Mouse (Mus musculus) kidney, embryonic 15.5 days (tissue): ENCODE results near the gene Sun1. TPM values are rescaled to one million over a fixed set of nuclear protein-coding genes. Genes with fewer than 3 reads are reported as not detected.

Experiments
- ATAC-seq: fragments of 200-750 bp; cut with Nextera tagmentation; replicated peaks from 2 replicates; pipeline ENCODE4 v1.8.0; 2017; ENCODE audit warnings: moderate TSS enrichment; ENCODE audit not compliant: low FRiP score
- H3K27ac ChIP-seq: fragments of 300-500 bp; sonication (generic); 2 replicates; pipeline ENCODE4 v1.5.1; 2015; ENCODE audit warnings: mild to moderate bottlenecking, inconsistent platforms
- H3K27me3 ChIP-seq: fragments of 300-500 bp; sonication (generic); 2 replicates; pipeline ENCODE4 v1.6.1; 2015; ENCODE audit warnings: inconsistent platforms
- H3K36me3 ChIP-seq: fragments of 300-500 bp; sonication (generic); 2 replicates; pipeline ENCODE4 v1.6.1; 2015; ENCODE audit warnings: inconsistent platforms
- H3K4me1 ChIP-seq: fragments of 300-500 bp; sonication (generic); 2 replicates; pipeline ENCODE4 v1.6.1; 2015; ENCODE audit warnings: inconsistent platforms
- H3K4me2 ChIP-seq: fragments of 300-500 bp; sonication (generic); 2 replicates; pipeline ENCODE4 v1.6.1; 2015; ENCODE audit warnings: moderate library complexity, mild to moderate bottlenecking, inconsistent platforms
- H3K4me3 ChIP-seq: fragments of 300-500 bp; sonication (generic); replicated peaks from 2 replicates; pipeline ENCODE4 v1.5.1; 2015; ENCODE audit warnings: mild to moderate bottlenecking, inconsistent platforms
- H3K9ac ChIP-seq: fragments of 300-500 bp; sonication (generic); 2 replicates; pipeline ENCODE4 v1.6.1; 2015; ENCODE audit warnings: mild to moderate bottlenecking, inconsistent platforms
- H3K9me3 ChIP-seq: fragments of 300-500 bp; sonication (generic); replicated peaks from 2 replicates; pipeline ENCODE4 v1.6.1; 2016; ENCODE audit warnings: inconsistent platforms
- WGBS: fragments of 180-500 bp; shearing (Covaris S2); methylation state at CpG from one replicate; pipeline ENCODE4 v1.1.7; 2015; ENCODE audit warnings: mixed read lengths; 5-methylcytosine and 5-hydroxymethylcytosine counted together
- polyA plus RNA-seq: library from polyadenylated mRNA; unstranded; fragments of >200 nt; fragmentation: Nextera tagmentation; extraction: Ambion mirVana; gene quantifications from 2 replicates; pipeline ENCODE4 v1.2.1, GENCODE M21; 2015

Sun1 gene
- polyA plus RNA-seq, 1 experiment from 2014 or later: 57.3 TPM

GRCm38 (mm10) chr5:139281373-139282112 is 81.1 kb downstream of the Sun1 start:
- no peaks in the 10 kb centered on the region for H3K27me3 ChIP-seq
- H3K36me3 ChIP-seq: no peaks in the 10 kb centered on the region
- ATAC-seq: 0 out of 2 replicates have a peak, but pooled peaks have one; percentile 30
- H3K4me2 ChIP-seq: no peak overlapping the region
- no peak overlapping the region for H3K27ac ChIP-seq
- H3K9ac ChIP-seq: no peak overlapping the region
- H3K4me3 ChIP-seq: no peak overlapping the region
- no peaks in the 10 kb centered on the region for H3K9me3 ChIP-seq
- 31% methylated on average over 10 of the region's 11 CpGs for WGBS
- peaks cover 12% of the 10 kb centered on the region for H3K4me1 ChIP-seq

DNA sequence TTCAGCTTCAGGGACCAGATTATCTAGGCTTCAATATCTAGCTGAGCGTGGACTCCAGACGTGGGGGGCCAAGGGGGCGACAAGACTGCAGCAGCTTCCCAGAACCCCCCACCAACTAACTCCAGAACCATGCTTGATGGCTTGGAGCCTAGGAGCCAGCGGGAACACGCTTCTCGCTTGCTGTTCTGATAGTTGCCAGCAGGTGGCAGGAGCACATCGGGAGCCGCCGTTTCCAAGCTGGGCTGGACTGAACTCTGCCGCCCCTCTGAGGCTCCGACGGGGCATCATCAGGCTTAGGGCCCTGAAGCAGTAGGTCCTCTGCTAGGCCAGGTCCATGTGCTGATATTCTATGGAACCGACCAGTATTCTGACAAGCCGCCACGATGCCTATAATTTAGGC is 81.8 kb downstream of the Sun1 start:
- H3K9ac ChIP-seq: no peak overlapping the region
- no peaks in the 10 kb centered on the region for H3K9me3 ChIP-seq
- H3K4me2 ChIP-seq: no peak overlapping the region
- ATAC-seq: peak; percentile 61
- 4% methylated on average over 15 of the region's 15 CpGs for WGBS
- no peaks in the 10 kb centered on the region for H3K36me3 ChIP-seq
- peaks cover 12% of the 10 kb centered on the region for H3K4me1 ChIP-seq
- no peaks in the 10 kb centered on the region for H3K27me3 ChIP-seq
- no peak overlapping the region for H3K4me3 ChIP-seq
- H3K27ac ChIP-seq: no peak overlapping the region

GRCm38 (mm10) chr5:139283460-139284180 is 83.2 kb downstream of the Sun1 start:
- H3K9me3 ChIP-seq: no peaks in the 10 kb centered on the region
- H3K4me3 ChIP-seq: no peak overlapping the region
- no peak overlapping the region for H3K9ac ChIP-seq
- no peak for ATAC-seq
- no peaks in the 10 kb centered on the region for H3K36me3 ChIP-seq
- H3K27me3 ChIP-seq: no peaks in the 10 kb centered on the region
- WGBS: 96% methylated on average over 14 of the region's 14 CpGs
- peaks cover 12% of the 10 kb centered on the region for H3K4me1 ChIP-seq
- no peak overlapping the region for H3K27ac ChIP-seq
- no peak overlapping the region for H3K4me2 ChIP-seq

GRCm38 (mm10) chr5:139285383-139286067 is 85.1 kb downstream of the Sun1 start:
- H3K4me1 ChIP-seq: peaks cover 12% of the 10 kb centered on the region
- WGBS: 56% methylated on average over 8 of the region's 8 CpGs
- no peak overlapping the region for H3K4me3 ChIP-seq
- no peaks in the 10 kb centered on the region for H3K9me3 ChIP-seq
- H3K4me2 ChIP-seq: no peak overlapping the region
- H3K27ac ChIP-seq: no peak overlapping the region
- H3K9ac ChIP-seq: no peak overlapping the region
- no peaks in the 10 kb centered on the region for H3K27me3 ChIP-seq
- no peak for ATAC-seq
- no peaks in the 10 kb centered on the region for H3K36me3 ChIP-seq

GRCm38 (mm10) chr5:139286142-139286941 is 85.9 kb downstream of the Sun1 start:
- Histone ChIP-seq H3K27ac (peak overlapping the region; percentile 27; the same call in 1 of the 2 replicates), H3K27me3 (no peaks in the 10 kb centered on the region), H3K4me3 (no peak overlapping the region), H3K4me1 (peaks cover 9% of the 10 kb centered on the region), H3K36me3 (no peaks in the 10 kb centered on the region), H3K9me3 (no peaks in the 10 kb centered on the region), H3K4me2 (no peak overlapping the region), H3K9ac (0 out of 2 replicates have a peak overlapping the region, but pooled peaks have one; percentile 7)
- 71% methylated on average over 14 of the region's 14 CpGs for WGBS
- no peak for ATAC-seq

- H3K27me3 ChIP-seq: no peaks in the 10 kb centered on the region
- peaks cover 3% of the 10 kb centered on the region; the same call in 1 of the 2 replicates for H3K4me1 ChIP-seq
- ATAC-seq: no peak
- H3K9me3 ChIP-seq: no peaks in the 10 kb centered on the region
- H3K4me3 ChIP-seq: no peak overlapping the region
- 82% methylated on average over 5 of the region's 5 CpGs for WGBS
- no peaks in the 10 kb centered on the region for H3K36me3 ChIP-seq
- H3K9ac ChIP-seq: no peak overlapping the region
- no peak overlapping the region for H3K27ac ChIP-seq
- H3K4me2 ChIP-seq: no peak overlapping the region
Observed at GRCm38 (mm10) chr5:139287099-139287498, 86.7 kb downstream of the Sun1 start.

GRCm38 (mm10) chr5:139287787-139288186 is 87.3 kb downstream of the Sun1 start:
- WGBS: 88% methylated on average over 4 of the region's 4 CpGs
- Histone ChIP-seq H3K9me3 (no peaks in the 10 kb centered on the region), H3K27me3 (no peaks in the 10 kb centered on the region), H3K4me1 (peaks cover 3% of the 10 kb centered on the region; the same call in 1 of the 2 replicates), H3K4me2 (no peak overlapping the region), H3K9ac (no peak overlapping the region), H3K4me3 (no peak overlapping the region), H3K36me3 (no peaks in the 10 kb centered on the region), H3K27ac (no peak overlapping the region)
- ATAC-seq: no peak

- Histone ChIP-seq H3K9ac (no peak overlapping the region), H3K4me1 (peaks cover 3% of the 10 kb centered on the region; the same call in 1 of the 2 replicates), H3K4me2 (no peak overlapping the region), H3K27ac (no peak overlapping the region), H3K27me3 (no peaks in the 10 kb centered on the region), H3K4me3 (no peak overlapping the region), H3K36me3 (no peaks in the 10 kb centered on the region), H3K9me3 (no peaks in the 10 kb centered on the region)
- 77% methylated on average over 4 of the region's 4 CpGs for WGBS
- ATAC-seq: no peak
Observed at GRCm38 (mm10) chr5:139288591-139288990, 88.2 kb downstream of the Sun1 start.

DNA sequence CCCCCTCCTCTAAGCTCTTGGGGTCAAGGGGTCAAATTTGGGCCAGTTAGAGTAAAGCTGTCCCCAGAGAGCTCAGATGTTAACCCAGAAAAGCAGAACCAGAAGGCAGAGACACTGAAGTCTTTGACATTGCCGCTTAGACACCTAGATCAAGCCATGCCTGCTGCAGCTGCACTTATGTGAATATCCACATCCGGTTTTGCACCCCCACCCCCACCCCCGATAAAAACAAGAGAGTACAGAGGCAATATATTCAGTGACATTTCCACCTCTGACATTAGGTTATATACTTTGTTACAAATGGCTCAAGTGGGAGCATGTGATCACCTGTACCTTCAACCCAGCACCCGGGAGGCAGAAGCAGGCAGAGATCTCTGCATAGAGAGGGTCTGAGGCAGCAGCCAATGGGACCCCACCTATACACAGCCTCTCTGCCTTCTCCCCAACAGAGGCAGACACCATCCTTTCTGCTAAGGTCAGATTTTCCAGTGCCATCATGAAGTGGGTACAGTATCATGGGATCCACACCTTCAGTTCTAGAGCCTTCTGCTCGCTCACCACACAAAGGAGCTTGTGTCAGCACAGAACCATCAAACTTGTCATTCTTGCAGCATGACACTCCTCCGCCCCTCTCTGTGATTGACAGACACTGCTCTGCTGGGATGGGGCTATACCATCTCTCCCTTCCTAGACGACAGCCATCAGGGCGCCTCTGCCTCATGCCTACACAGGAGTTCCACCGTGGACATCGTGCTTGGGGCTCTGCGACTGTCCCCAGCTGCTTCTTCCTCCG is 90.2 kb downstream of the Sun1 start:
- WGBS: 82% methylated on average over 12 of the region's 12 CpGs
- Histone ChIP-seq H3K4me1 (no peaks in the 10 kb centered on the region), H3K4me2 (no peak overlapping the region), H3K36me3 (no peaks in the 10 kb centered on the region), H3K27me3 (no peaks in the 10 kb centered on the region), H3K9me3 (no peaks in the 10 kb centered on the region), H3K27ac (no peak overlapping the region), H3K9ac (no peak overlapping the region), H3K4me3 (no peak overlapping the region)
- no peak for ATAC-seq

- Histone ChIP-seq H3K4me1 (no peaks in the 10 kb centered on the region), H3K27ac (no peak overlapping the region), H3K4me2 (no peak overlapping the region), H3K27me3 (no peaks in the 10 kb centered on the region), H3K36me3 (no peaks in the 10 kb centered on the region), H3K9ac (no peak overlapping the region), H3K9me3 (no peaks in the 10 kb centered on the region), H3K4me3 (no peak overlapping the region)
- WGBS: 69% methylated on average over 6 of the region's 6 CpGs
- ATAC-seq: no peak
Observed at GRCm38 (mm10) chr5:139291811-139292560, 91.5 kb downstream of the Sun1 start.
